Mouse (Mus musculus) liver, postnatal 0 days (tissue): ENCODE results near the gene Cebpa.

Experiments
- CTCF ChIP-seq: sonication (generic); IDR thresholded peaks from 2 replicates; pipeline ENCODE4 v1.5.1; 2016; ENCODE audit warnings: antibody characterized with exemption, low read depth
- EP300 ChIP-seq: IDR thresholded peaks from 2 replicates; pipeline ENCODE4 v1.6.1; 2016; ENCODE audit warnings: antibody characterized with exemption, low read depth, mild to moderate bottlenecking

- TF ChIP-seq CTCF (no peak), EP300 (no peak)
Observed at GRCm38 (mm10) chr7:35108663-35109062, 10.4 kb upstream of the Cebpa start.
